Mouse (Mus musculus) kidney, adult 18-20 months (tissue): Measurements from ENCODE around the gene Rpl36a.

Experiments used
- DNase-seq: peaks from one replicate; pipeline ENCODE4 v3.0.0; 2021

Rpl36a gene

DNA sequence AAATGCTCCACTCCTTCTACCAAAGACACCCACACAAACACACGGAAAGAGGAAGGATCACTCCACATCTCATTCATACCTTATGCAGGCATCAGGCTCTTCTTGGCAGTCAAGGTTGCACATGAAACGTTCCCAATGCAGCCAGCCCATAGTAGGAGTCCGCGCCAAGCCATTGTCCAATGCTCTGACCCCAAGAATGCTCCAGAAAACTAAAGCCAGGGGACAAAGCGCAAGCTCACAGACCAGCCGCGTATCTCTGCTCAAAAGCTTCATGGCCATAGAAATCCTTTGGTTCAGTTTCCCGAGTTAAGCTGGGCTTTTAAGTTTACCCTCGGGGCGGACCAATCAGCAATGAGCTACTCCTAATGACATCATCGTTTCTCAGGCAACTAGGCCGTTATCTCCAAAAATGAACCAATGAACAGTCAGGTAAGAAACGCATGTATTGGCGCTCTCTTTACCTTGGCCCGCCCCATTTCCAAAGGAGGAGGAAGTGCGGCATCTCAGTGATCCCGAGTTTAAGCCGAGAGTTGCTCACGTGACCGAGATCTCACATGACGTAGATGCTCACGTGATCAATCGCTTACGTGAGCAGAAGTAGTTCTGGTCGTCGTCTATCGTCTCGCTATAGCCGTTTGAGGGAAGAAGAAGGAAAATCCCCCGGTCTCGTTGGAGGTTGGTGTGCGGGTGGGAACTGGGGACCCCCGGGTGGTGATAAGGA, 15.4 kb downstream of the Rpl36a start, which contains the start of the genes Gla and Hnrnph2:
Gene Gla (minus strand): TSS at position 467 of the 721 bp plus-strand sequence.
Gene Hnrnph2 (plus strand): TSS at position 521 of the 721 bp plus-strand sequence.
- DNase-seq, result peak; percentile 92

DNA sequence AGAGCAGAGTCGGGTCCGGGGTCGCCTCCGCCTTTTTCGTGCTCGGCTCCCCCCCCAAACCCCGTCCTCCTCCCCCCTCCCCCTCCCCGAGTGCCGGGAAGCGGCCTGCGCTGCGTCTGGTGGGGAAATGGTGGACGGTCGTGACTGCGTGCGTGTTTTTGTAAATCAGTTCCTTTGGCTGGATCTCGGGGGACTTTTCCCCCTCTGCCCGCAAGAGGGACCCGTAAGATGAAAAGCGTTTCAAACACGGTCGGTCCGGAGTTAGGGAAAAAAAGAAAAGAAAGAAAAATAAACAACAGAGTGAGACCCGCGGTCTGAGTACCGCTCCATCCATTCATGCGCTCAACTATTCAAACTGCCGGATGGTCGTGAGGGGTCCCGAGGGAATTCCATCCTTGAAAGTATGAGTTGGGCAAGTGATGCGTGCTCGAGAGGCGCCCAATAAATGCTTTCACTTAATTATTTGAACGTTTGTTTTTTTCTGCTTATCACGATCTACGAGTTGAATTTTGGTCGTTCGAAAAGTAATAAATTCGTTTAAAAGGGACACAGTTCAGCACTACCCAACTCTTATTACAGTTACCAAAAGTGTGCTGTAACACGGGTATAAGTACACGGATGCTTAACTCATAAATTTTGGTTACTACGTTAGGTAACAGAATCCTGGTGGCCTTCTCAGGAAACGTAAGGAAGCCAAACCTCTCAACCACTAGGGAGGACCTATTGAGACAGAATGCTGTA, 16.1 kb downstream of the Rpl36a start:
- no peak for DNase-seq

- DNase-seq, result peak; percentile 9
Observed at GRCm38 (mm10) chrX:134609472-134609871, 24.0 kb downstream of the Rpl36a start.

- DNase-seq, result no peak
Observed at GRCm38 (mm10) chrX:134610984-134611383, 25.5 kb downstream of the Rpl36a start.

DNA sequence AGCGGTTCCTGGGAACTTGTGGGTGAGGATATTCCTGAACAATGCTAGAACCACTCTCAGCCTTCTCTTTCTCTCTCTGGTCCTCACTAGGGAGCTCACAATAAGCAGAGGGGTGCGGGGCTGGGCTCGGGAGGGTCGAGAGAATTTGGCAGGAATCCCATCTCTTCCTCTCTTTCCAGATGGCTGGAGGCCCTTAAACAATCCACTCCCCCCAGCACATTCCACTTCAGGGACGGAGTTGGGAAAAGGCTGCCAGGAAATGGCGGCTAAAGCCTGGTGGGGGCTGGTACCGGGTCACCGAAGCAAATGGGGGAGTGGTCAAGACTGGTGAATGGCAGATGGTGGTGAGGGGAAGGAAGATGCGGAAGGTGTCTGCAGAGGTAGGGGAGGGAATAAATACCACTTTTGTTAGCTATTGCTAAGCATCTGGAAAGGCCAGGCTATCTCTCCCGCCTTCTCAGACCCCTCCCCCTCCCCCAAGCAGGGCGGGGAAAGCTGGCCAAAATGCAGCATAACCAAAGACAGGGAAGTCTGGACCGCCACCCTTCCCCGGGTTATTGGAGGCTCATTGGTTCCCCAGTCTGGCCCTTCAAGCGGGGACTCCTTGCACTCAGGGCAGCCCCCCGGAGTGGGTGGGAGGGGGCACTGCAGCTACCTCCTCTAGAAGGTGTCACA, 27.0 kb downstream of the Rpl36a start:
- DNase-seq, result peak; percentile 39

DNA sequence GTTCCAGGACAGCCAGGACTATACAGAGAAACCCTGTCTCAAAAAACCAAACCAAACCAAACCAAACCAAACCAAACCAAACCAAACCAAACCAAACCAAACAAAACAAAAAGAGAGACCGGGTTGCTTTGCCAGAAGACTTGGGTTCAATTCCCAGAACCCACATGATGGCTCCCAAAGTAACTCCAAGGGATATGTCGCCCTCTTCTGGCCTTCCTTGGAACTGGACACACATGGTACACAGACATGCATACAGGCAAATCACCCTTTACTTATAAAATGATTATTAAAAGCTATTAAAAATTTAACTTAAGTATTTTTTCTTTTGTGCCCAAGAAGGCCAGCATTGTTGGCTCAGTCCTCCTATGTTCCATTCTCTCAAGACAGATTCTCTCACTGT, 28.9 kb downstream of the Rpl36a start:
- peak; percentile 28 for DNase-seq

- no peak for DNase-seq
Observed at GRCm38 (mm10) chrX:134619695-134620094, 34.2 kb downstream of the Rpl36a start.

DNA sequence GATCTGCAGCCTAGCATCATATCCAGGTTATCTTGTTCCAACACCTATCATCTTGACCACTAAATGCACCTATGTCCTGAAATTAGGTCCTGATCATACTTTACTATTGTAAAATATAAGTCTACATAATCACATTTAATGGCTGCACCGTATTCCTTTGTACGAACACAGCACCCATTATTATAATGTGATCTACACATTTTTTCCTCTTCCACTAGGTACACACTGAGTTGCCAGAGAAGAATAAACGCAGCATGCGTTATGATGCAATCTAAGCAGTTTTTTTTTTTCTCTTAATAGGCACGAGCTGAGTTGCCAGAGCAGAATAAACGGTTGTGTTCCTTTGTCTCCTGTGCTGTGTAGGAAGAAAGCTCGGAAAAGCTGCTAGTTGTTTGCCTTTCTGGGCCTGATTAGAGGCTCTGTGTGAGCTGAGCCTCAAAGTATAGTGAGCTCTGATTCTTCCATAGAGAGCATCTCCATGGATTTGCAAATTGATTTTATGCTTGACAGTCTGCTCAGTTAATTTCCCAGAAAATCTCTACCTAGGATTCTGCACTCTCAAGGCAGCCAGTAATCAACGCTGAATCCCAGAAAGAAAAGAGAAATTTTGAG, 34.9 kb downstream of the Rpl36a start:
- no peak for DNase-seq

GRCm38 (mm10) chrX:134621685-134622084, 36.2 kb downstream of the Rpl36a start:
- no peak for DNase-seq

DNA sequence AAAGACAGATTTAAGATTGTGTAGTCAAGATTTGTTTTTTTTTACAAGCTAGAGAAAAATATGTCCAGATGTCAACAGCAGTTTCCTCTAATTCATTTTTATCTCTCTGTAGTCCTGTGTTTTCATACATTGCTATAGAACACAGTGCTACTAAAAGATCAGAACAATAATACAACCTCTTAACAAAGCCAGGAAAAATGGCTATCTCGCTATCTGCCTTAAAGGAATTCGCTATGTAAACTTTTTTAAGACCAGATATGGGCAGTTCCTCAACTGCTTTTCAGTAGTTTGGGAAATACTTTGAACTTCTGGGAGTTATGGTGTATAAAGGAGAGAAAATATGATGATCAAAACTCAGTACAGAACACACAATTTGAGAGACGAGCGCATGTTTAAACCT, 37.9 kb downstream of the Rpl36a start:
- DNase-seq, result no peak

DNA sequence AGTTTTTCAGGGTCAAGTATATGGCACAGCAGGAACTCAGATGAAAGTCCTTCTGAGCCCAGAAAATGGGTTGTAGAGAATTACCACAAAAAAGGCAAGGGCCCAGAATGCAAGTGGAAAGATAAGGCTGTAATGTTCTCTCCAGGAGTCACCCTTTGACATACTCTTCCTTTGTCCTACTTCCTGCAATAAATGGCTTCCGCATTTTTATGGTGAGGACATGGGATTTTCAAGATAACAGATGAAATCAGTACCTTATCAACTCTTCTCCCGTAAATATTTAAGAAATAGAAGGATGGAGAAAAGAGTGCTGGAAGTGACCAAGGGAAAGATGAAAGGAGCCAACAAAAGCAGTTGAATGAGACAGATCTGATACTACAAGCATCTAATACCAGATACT, 42.7 kb downstream of the Rpl36a start:
- DNase-seq, result no peak

- DNase-seq, result no peak
Observed at GRCm38 (mm10) chrX:134632710-134633109, 47.3 kb downstream of the Rpl36a start.

DNA sequence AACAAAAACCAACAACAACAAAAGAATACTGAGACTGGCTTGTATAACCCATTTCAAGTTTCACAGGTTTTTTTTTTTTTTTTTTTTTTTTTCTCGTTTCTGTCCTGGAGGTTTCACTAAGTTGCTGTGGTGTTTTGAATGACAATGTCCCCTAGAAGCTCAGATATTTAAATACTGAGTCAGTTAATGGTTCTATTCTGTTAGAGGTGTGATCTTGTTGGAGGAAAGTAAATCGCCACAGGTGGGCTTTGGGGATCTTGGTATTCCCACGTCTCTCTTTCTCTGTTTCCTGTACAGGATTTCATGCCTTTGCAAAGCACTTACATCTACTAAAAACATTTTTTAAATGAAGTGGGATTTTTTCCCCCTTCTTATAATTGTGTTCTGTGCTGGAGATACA, 49.7 kb downstream of the Rpl36a start:
- DNase-seq, result no peak

GRCm38 (mm10) chrX:134635860-134636259, 50.4 kb downstream of the Rpl36a start:
- DNase-seq, result no peak
